Mouse (Mus musculus) layer of hippocampus, adult 2 months (tissue): ENCODE measurements at regions not wholly inside any gene's neighbourhood (a gene's known extent, or its start where the extent isn't known, plus 50 kb on each side); places are given as distances from the start of the nearest gene placed in this dataset.

Experiments used
- DNase-seq, 2 experiments: peaks; one replicate each; pipeline ENCODE4 v3.0.0; 2022; ENCODE audit warnings: low spot score in 2 of 2
- H3K27ac ChIP-seq: fragments of 200-600 bp; 2 replicates; pipeline ENCODE4 v1.8.1; 2022
- H3K4me3 ChIP-seq: fragments of 200-600 bp; 2 replicates; pipeline ENCODE4 v1.8.1; 2022; ENCODE audit warnings: mild to moderate bottlenecking
- CTCF ChIP-seq: fragments of 200-600 bp; conservative IDR thresholded peaks from 2 replicates; pipeline ENCODE4 v1.8.1; 2022; ENCODE audit warnings: antibody characterized with exemption, mild to moderate bottlenecking, moderate library complexity

DNA sequence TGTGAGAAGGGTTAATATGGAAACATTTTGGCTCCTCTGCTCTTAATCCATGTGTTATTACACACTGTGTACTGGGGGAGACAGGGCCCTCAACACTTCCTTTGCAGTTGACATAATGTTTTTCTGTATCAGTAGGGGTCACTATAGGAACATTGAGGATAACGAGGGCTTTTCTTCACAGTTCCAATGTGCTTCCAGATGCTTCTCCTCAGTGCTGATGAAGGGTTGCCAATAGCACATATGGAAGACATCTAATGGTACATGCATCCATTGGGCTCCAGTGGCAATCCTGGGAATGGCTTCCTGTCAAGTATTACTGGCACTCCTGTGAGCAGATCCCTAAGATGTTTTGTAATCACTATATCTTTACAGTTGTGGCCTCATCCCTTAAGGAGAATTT, 62.1 kb downstream of the Naa11 start:
- Histone ChIP-seq H3K4me3 (no peak overlapping the region), H3K27ac (no peak overlapping the region)
- no peak for DNase-seq
- TF ChIP-seq CTCF = peak; percentile 63

DNA sequence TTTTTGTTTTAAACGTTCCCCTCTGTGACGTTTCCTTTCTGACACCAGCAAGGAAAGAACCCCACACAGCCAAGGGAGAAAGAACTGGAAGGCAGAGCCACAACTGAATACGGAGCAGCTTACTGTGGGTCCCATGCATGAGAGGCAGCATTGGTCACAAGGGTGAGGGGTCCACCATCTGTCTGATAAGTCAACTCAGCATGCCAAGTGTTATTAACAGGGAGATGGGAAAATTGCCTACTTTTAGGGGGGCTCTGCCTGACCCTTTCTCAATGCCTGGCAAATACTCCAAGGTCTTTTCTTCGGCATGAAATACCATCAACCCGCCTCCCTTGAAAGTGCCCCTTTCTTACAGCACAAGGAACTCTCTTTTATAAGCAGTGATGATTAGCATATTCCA, 66.3 kb downstream of the Naa11 start:
- TF ChIP-seq CTCF = no peak
- DNase-seq = no peak
- no peak overlapping the region for H3K4me3 ChIP-seq
- H3K27ac ChIP-seq = no peak overlapping the region

DNA sequence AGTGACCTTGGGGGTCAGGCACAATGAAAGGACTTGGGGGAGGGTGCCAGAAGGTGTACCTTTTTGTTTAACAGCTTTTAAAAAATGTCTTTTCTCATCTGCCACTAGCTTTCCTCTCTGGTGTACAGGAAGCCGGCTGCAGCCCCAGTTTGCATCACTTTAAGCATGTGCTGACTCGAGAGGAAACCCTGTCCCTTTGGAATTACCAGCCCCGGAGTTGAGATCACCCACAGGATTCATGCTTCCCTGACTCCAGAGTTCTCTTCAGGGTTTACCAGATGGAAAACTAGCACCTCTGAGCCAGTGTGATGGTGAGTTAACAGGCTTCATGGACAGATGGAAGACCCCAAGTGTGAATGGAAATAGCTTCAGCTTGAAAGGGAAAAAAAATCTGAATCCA, 68.3 kb downstream of the Naa11 start:
- Histone ChIP-seq H3K27ac (no peak overlapping the region), H3K4me3 (no peak overlapping the region)
- no peak for TF ChIP-seq CTCF
- DNase-seq = no peak

DNA sequence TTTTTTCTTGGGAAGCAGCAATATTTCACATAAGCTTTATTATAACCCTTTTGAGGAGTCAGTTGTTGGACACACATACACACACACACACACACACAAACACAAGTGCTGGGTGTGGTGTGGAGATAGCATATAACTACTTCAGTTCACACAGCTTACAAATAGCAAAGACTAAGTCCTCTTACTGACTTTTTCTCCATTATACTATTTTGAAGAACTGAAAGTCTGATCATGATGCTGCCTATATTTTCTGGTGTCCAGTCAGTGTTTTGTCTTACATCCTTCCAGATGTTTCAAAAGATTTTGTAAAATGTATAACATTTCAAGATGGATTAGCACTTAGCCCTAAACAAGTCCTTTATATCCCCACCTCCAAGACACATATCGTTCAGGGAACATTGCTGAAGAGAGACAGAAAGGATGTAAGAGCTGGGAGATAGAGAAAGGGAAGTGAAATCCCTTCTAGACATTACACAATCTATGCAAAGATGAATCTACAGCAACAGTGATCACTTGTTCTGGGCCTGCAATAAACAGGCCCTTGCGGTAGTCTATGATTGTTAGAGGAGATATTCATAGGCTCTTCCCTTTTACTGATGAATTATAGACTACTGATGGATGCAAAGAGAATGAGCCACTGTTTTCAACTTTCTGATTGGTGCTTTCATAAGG, 72.2 kb downstream of the Naa11 start:
- H3K27ac ChIP-seq = no peak overlapping the region
- TF ChIP-seq CTCF = no peak
- DNase-seq = no peak
- H3K4me3 ChIP-seq = no peak overlapping the region

DNA sequence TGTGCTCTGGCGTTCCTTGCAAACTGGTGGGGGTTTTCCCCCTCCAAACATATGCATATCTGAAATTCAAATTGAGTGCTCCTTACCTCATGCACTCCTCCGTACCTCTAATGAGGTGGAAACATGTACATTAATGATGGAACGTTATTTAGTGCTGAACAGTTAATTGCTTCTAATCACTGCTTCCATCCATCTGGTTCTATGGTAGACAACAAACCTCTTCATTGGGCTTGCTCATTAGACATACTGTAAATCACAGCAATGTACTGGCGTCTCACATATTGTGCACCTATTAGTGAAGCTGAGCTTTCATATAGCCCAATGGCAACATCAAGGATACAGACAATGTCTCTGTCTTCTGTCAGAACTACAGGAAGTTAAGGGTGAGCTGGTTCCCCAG, 85.3 kb downstream of the Naa11 start:
- Histone ChIP-seq H3K27ac (no peak overlapping the region), H3K4me3 (no peak overlapping the region)
- no peak for TF ChIP-seq CTCF
- no peak for DNase-seq

DNA sequence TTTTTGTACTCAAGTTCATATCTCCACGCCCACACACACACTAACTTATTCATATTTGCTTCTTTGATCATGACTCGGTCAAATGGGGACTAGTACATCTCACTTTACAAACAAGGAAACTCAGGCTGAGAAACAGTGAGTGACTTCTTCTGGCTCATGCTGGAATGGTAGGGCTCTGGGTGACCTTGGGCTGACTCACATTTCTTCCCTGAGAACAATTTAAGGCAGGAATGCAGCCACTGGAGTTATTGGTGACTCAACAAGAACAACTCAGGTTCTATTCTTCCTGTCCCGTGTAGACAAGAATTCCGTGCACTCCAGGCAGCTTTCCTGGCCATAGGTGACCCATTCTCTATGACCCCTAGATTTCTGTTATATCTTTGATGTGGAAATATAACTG, 87.3 kb downstream of the Naa11 start:
- no peak for DNase-seq
- no peak overlapping the region for H3K4me3 ChIP-seq
- no peak overlapping the region for H3K27ac ChIP-seq
- TF ChIP-seq CTCF = no peak

DNA sequence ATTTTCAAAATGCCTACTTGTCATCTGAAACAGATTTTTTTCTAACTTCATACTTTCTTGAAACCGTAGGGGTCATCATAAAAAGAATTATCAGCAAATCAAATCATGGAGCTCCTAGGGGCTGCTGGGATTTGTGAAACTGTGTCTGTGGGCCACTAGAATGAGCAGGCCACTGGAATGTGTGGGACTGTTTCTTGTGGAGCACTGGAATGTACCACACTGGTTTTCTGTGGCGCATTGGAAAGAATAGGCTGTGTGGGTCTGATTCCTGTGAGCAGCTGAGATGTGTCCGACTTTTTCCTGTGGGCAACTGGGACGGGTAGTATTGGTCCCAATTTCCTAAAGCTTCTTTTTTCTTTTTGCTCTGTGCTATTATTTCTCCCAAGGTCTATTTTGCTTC, 90.6 kb downstream of the Naa11 start:
- Histone ChIP-seq H3K27ac (peak overlapping the region; percentile 87; the same call in 1 of the 2 replicates), H3K4me3 (no peak overlapping the region)
- TF ChIP-seq CTCF = no peak
- DNase-seq = no peak

DNA sequence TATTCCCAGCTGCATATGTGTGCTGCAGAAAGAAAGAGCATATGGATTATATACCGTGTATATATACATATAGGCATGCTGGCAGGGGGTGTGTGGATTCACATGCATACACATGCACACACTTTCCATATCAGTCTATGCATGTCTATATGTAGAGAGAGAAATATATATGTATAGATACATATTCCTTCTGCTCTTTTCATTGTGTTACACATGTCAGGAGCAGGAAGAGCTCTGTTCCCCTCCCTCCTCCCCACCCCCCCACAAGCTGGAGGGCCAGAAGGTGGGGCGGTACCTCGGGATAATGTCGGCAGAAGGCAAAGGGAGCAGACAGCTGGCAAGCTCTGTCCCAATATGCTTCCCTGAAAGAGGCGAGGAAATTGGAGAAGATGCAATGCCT, 91.3 kb downstream of the Naa11 start:
- no peak overlapping the region for H3K4me3 ChIP-seq
- peak overlapping the region; percentile 87 for H3K27ac ChIP-seq
- no peak for TF ChIP-seq CTCF
- peak; percentile 82 to 87 for DNase-seq

DNA sequence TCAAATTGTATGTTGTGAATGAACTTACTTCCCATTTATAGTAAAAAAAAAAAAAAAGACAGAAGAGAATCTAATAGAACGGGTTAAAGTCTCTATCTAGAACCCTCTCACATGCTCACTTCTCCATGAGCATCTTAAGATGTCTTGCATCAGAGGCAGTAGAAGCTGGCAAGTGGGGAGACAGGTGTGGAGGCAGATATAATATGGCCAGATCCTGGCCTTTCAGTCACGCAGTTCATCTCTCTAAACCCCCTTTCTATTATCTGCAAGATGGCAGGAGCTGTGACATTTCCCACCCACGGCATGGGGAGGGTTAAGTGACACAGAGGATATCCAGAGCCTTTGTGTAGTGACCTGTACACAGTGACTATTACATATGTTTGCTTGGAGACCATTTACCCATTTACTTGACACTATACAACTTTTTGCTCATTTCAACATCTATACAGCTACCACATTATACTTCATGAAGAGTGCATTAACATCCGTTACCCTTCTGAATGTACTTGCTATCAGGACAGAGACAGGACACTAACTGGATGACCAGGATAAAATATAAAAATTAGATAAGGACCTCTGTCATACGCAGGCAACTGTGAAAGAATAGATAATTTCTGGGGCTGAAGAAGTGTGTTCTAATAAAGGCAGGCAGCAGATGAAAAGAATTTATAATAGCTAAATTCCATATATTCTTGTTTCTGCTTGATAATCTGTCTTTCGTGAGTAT, 91.9 kb downstream of the Naa11 start:
- TF ChIP-seq CTCF = no peak
- peak overlapping the region; percentile 87 for H3K27ac ChIP-seq
- no peak for DNase-seq
- no peak overlapping the region for H3K4me3 ChIP-seq

DNA sequence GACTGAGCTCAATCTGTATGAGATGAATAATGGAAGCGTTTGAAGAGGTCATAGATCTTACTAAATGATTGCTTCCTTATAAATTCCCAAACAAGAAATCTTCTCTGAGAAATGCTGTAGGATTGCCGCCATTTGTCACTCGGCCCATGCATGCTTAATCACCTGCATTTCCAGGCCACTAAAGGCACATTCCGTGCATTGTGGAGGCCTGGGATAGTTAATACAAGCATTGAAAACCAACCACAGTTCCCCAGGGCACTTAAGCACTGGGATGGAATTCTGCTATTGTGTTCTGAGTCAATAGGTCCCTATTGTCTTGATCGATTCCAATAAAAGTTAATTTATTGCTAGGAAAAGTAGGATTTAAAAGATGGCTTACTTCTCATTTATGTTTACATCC, 92.5 kb downstream of the Naa11 start:
- TF ChIP-seq CTCF = no peak
- DNase-seq = no peak
- no peak overlapping the region for H3K27ac ChIP-seq
- no peak overlapping the region for H3K4me3 ChIP-seq

DNA sequence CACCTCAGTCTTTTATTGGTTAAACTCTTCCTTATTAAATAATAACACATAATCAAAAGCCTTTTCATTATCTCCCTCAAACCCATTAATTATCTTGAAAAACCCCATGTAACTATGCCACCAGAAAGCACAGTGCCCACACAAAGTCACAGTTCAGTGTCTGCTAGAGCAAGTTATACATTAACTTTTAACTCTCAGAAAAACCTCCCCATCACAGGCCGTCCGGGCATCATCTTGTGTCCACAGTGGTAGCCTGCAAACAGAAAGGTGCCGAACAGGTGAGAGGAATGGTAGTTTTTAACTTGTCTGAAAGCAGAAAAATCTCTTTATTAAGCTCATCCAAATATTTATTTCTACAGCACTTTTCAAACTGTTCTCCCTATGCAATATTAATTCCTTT, 96.0 kb downstream of the Naa11 start:
- no peak for DNase-seq
- no peak for TF ChIP-seq CTCF
- H3K27ac ChIP-seq = no peak overlapping the region
- H3K4me3 ChIP-seq = no peak overlapping the region

DNA sequence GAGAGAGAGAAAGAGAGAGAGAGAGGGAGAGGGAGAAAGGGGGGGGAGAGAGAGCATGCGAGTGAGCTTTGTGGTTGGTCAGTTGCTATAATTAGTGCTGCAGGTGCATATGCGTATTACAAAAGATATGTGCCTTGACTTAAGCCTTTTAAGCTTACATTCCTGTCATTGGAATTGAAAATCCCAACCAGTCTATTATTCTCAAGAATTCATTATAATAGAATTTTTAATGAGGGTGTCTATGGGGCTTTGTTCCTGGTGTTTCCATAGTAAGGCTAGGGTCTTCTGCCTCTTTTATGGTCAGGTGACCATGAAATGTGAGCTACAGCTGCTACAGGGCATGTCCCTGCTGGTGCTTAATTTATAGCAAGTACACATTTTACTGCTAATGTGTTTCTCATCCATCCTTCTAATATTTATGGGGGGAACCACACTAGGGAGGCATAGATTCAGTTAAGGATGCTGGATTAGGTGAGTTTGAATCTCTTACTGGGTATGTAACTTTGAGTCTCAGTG, 102.0 kb downstream of the Naa11 start:
- H3K27ac ChIP-seq = peak overlapping the region; percentile 77
- DNase-seq = no peak
- TF ChIP-seq CTCF = no peak
- no peak overlapping the region for H3K4me3 ChIP-seq

DNA sequence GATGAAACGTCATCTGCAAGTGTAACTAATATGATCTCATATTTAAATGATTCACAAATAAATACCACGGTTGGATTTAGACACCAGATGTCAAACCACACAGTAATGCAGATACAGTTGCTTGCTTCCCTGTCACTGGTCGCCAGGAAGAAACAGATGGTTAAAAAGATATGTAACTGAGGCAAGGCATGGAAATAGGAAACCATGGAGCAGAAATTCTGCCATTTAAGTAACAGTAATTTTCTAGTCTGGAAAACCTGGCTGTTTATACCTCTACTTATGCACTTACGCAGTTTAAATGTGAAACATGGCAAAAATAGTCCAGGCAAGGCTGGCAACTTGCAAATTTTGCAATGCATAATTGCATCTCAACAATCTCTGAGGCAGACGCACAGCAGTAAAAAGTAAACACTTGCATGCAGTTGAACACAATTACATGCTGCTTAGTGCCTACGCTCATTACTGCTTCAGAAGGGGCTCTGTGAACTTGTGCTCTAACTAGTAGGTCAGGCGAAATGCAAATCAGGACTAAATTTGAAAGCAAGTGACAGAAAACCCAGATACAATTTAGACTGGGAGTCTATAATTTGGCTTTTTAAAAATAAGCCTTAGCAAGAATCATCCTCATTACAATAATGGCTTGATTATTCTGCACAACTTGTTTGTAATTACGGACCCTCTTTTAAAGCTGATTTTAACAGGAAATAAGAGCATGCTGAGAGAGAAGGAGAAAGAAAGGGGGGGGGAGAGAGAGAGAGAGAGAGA, 102.6 kb downstream of the Naa11 start:
- DNase-seq = peak; percentile 17 to 62
- peak overlapping the region; percentile 77 for H3K27ac ChIP-seq
- TF ChIP-seq CTCF = no peak
- H3K4me3 ChIP-seq = no peak overlapping the region
